Mouse (Mus musculus) v-Abl transformed pro-B cells (cell line): ENCODE data around the gene Bglap2.
"Not testable (repeated sequence)": the region's sequence is repeated elsewhere in the genome, so short reads cannot be mapped to it uniquely, and the experiment has no call there.

Source experiments
- in situ Hi-C, 2 experiments: fragments of 400-800 bp; cut with MboI; formaldehyde crosslinking; loops; one replicate each; pipeline ENCODE4 v1.15.1; 2025; ENCODE audit not compliant: unreplicated experiment in 2 of 2

Gene Bglap2

DNA sequence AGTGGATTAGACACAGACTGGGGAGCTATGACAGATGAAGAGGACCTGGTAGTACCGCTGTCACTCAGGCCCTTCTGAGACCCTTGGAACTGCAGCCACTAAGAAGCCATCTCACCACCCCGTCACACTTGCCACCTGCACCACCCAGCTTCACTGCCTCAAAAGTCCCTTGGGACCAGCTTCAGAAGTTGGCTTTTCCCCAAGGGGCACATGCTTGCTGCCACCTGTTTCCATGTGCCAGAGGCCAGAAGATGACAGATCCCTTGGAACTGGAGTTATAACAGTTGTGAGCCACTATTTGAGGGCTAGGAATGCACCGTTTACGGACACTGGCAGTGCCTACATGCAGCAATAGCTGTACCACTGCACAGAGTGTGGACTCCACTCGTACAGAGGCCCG lies 16.8 kb upstream of the Bglap2 start:
- in situ Hi-C loops, result no loop called here

GRCm38 (mm10) chr3:88393776-88394375 lies 15.4 kb upstream of the Bglap2 start:
- in situ Hi-C loops, result no loop called here

- in situ Hi-C loops, result no loop called here
Measured at GRCm38 (mm10) chr3:88384364-88384763, 5.9 kb upstream of the Bglap2 start, which contains the start of gene Bglap. Bglap (minus strand) TSS chr3:88384464.

GRCm38 (mm10) chr3:88382383-88382782 lies 3.9 kb upstream of the Bglap2 start:
- in situ Hi-C loops, result not testable (repeated sequence)

DNA sequence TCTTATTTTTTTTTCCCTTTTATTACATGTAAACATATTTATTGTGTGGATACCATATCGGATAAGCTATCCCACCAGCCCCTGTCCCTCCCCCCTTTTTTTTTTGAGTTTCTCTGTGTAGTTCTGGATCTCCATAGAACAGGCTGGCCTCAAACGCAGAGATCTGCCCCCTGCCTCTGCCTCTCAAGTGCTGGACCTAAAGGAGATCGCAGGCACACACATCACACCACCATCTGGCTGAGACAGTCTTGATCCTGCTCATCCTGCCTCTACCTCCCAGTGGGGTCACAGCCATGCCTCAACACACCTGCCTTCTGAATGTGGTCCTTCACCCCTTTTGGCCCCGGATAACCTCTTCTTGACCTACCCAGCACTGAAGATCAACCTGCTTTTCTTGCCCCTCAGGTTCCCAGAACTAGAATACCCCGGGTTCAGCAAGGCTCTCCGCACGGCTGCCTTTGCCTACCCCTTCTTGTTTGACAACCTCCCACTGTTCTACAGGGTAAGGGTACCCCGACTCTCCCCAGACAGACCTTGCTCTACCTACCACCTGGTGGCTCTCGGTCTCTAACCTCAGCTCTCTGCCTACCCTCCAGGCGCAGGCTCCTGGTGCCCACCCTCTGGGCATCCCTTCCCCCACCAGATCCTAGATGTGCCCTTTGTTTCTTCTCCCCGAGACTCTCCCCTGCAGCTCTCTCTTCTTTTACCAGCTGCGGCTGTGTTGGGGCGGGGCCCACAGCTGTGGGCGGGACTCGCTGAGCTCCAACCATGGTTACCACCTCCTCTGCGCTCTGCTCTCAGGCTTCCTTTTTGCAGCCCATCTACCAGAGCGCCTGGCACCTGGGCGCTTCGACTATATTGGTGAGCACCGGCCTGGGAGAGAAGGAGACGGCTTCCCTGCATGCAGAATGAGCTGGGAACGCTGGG lies 3.2 kb upstream of the Bglap2 start:
- in situ Hi-C loops, result not testable (repeated sequence)

- in situ Hi-C loops, result not testable (repeated sequence)
Measured at GRCm38 (mm10) chr3:88376644-88377043, 1.9 kb downstream of the Bglap2 start.

DNA sequence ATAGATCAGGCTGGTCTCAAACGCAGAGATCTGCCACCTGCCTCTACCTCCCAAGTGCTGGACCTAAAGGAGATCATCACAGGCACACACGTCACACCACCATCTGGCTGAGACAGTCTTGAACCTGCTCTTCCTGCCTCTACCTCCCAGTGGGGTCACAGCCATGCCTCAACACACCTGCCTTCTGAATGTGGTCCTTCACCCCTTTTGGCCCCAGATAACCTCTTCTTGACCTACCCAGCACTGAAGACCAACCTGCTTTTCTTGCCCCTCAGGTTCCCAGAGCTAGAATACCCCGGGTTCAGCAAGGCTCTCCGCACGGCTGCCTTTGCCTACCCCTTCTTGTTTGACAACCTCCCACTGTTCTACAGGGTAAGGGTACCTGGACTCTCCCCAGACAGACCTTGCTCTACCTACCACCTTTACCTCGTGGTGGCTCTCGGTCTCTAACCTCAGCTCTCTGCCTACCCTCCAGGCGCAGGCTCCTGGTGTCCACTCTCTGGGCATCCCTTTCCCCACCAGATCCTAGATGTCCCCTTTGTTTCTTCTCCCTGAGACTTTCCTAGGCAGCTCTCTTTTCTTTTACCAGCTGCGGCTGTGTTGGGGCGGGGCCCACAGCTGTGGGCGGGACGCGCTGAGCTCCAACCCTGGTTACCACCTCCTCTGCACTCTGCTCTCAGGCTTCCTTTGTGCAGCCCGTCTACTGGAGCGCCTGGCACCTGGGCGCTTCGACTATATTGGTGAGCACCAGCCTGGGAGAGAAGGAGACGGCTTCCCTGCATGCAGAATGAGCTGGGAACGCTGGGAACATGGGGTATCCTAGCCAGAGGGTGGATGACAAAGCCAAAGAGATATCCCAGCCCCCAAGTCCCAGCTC lies 2.5 kb downstream of the Bglap2 start:
- in situ Hi-C loops, result not testable (repeated sequence)

DNA sequence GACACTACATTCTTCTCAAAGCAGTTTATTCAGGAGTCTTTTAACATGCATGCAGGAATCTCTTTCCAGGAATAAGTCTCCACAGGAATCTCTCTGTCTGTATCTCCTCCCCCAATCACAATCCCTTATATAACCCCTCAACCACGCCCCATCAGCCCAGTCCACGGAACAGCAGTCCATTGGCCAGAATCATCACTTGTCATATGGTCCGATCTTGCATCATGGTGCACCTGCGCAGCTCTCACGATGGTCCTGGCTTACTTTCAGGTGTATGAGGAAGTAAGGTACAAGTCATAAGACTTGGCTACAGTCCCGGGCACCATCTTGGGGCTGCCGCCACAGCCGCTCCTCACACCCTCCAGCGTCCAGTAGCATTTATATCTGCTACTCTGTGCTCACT lies 5.9 kb downstream of the Bglap2 start, which contains the start of gene Bglap3:
TSS of gene Bglap3 (minus strand) at position 101 of the 400 bp plus-strand sequence.
- in situ Hi-C loops, result not testable (repeated sequence)

DNA sequence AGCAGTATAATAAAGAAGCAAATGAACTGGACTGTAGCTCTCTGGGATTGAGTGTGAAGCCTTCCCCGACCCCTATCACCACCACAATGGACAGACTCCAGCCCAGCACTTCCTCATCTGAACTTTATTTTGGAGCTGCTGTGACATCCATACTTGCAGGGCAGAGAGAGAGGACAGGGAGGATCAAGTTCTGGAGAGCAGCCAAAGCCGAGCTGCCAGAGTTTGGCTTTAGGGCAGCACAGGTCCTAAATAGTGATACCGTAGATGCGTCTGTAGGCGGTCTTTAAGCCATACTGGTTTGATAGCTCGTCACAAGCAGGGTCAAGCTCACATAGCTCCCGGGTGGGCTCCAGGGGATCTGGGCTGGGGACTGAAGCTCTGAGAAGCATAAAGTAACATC lies 10.0 kb downstream of the Bglap2 start:
- in situ Hi-C loops, result not testable (repeated sequence)

DNA sequence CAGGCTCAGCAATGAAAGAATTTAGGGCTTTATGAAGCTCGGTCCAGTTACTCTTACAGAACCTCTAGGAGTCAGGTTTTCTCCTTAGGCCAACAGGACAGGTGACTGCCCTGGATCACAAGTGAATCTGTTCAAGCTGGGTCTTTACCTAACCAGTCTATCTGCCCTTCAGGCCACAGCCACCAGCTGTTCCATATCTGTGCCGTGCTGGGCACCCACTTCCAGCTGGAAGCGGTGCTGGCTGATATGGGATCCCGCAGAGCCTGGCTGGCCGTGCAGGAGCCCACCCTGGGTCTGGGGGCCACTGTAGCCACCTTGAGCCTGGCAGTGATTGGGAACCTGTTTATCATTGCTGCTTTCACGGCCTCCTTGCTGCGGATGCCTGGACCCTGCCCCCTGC lies 11.0 kb downstream of the Bglap2 start:
- in situ Hi-C loops, result not testable (repeated sequence)

DNA sequence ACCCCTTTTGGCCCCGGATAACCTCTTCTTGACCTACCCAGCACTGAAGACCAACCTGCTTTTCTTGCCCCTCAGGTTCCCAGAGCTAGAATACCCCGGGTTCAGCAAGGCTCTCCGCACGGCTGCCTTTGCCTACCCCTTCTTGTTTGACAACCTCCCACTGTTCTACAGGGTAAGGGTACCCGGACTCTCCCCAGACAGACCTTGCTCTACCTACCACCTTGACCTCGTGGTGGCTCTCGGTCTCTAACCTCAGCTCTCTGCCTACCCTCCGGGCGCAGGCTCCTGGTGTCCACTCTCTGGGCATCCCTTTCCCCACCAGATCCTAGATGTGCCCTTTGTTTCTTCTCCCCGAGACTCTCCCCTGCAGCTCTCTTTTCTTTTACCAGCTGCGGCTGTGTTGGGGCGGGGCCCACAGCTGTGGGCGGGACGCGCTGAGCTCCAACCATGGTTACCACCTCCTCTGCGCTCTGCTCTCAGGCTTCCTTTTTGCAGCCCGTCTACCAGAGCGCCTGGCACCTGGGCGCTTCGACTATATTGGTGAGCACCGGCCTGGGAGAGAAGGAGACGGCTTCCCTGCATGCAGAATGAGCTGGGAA lies 11.6 kb downstream of the Bglap2 start:
- in situ Hi-C loops, result not testable (repeated sequence)

- in situ Hi-C loops, result no loop called here
Measured at GRCm38 (mm10) chr3:88365705-88366361, 12.7 kb downstream of the Bglap2 start.

GRCm38 (mm10) chr3:88364337-88364736 lies 14.2 kb downstream of the Bglap2 start, which contains the start of gene Paqr6:
Paqr6 (plus strand) TSS chr3:88364584.
- in situ Hi-C loops, result no loop called here

- in situ Hi-C loops, result no loop called here
Measured at GRCm38 (mm10) chr3:88363700-88364099, 14.8 kb downstream of the Bglap2 start.

- in situ Hi-C loops, result no loop called here
Measured at GRCm38 (mm10) chr3:88361612-88362313, 16.7 kb downstream of the Bglap2 start.

GRCm38 (mm10) chr3:88361096-88361495 lies 17.4 kb downstream of the Bglap2 start:
- in situ Hi-C loops, result no loop called here

GRCm38 (mm10) chr3:88359989-88360388 lies 18.5 kb downstream of the Bglap2 start:
- in situ Hi-C loops, result loop anchor here (5.0 to 10.0 kb wide), 2 partner anchors 42 to 45 kb away; no protein-coding TSS in a partner anchor

GRCm38 (mm10) chr3:88359584-88359983 lies 18.9 kb downstream of the Bglap2 start:
- in situ Hi-C loops, result loop anchor here (5.0 to 10.0 kb wide), 2 partner anchors 43 to 45 kb away; no protein-coding TSS in a partner anchor
